Mouse (Mus musculus) myocyte (in vitro differentiated cells): ENCODE measurements around the gene 4933400A11Rik. TPM values are rescaled to one million over a fixed set of nuclear protein-coding genes. Genes with fewer than 3 reads are reported as not detected.
A peak's percentile ranks its signal among the peaks of the same experiment; 100 is the strongest.

Experiments used
- H3K27me3 ChIP-seq: one replicate; pipeline ENCODE4 v1.6.1; 2011; ENCODE audit not compliant: control insufficient read depth, insufficient read depth, insufficient read length
- H3K36me3 ChIP-seq: one replicate; pipeline ENCODE4 v1.6.1; 2011; ENCODE audit not compliant: control insufficient read depth, insufficient read depth
- H3K4me2 ChIP-seq: one replicate; pipeline ENCODE4 v1.6.1; 2011; ENCODE audit warnings: low read depth, control low read depth
- H3K4me3 ChIP-seq: one replicate; pipeline ENCODE4 v1.5.1; 2011; ENCODE audit warnings: mild to moderate bottlenecking, control low read depth, moderate library complexity
- H3K79me2 ChIP-seq: one replicate; pipeline ENCODE4 v1.6.1; 2011; ENCODE audit not compliant: control insufficient read depth, insufficient read depth
- H3ac ChIP-seq: one replicate; pipeline ENCODE4 v1.6.1; 2011; ENCODE audit not compliant: control insufficient read depth, insufficient read length
- CEBPB ChIP-seq: IDR thresholded peaks from 2 replicates; pipeline ENCODE4 v1.6.1; 2011; ENCODE audit warnings: mild to moderate bottlenecking, moderate library complexity; ENCODE audit not compliant: poor library complexity, insufficient read depth, severe bottlenecking
- E2F4 ChIP-seq: IDR thresholded peaks from one replicate; pipeline ENCODE4 v1.6.1; 2011; ENCODE audit warnings: mild to moderate bottlenecking, control low read depth, moderate library complexity; ENCODE audit not compliant: insufficient read depth
- MAX ChIP-seq: IDR thresholded peaks from one replicate; pipeline ENCODE4 v1.6.1; 2011; ENCODE audit warnings: low read depth, mild to moderate bottlenecking, control low read depth
- MYOD1 ChIP-seq, 3 experiments: IDR thresholded peaks; one replicate each; pipeline ENCODE4 v1.6.1; 2011; ENCODE audit warnings: control low read depth in 2 of 3, low read depth in 2 of 3, mild to moderate bottlenecking in 2 of 3, moderate library complexity in 1 of 3; ENCODE audit not compliant: insufficient read length in 2 of 3, control insufficient read depth in 1 of 3
- MYOG ChIP-seq, 3 experiments: IDR thresholded peaks; one replicate each; pipeline ENCODE4 v1.6.1; 2011; ENCODE audit warnings: control low read depth in 2 of 3, low read depth in 2 of 3, mild to moderate bottlenecking in 2 of 3; ENCODE audit not compliant: insufficient read length in 2 of 3, control insufficient read depth in 1 of 3, insufficient read depth in 1 of 3
- POLR2A ChIP-seq: IDR thresholded peaks from one replicate; pipeline ENCODE4 v1.6.1; 2011; ENCODE audit warnings: low read depth, mild to moderate bottlenecking, control low read depth, moderate library complexity; ENCODE audit not compliant: insufficient read length
- POLR2AphosphoS2 ChIP-seq: IDR thresholded peaks from one replicate; pipeline ENCODE4 v1.6.1; 2011; ENCODE audit warnings: low read depth, control low read depth; ENCODE audit not compliant: insufficient read length
- REST ChIP-seq: IDR thresholded peaks from one replicate; pipeline ENCODE4 v1.6.1; 2011; ENCODE audit warnings: mild to moderate bottlenecking, control low read depth, moderate library complexity; ENCODE audit not compliant: insufficient read depth, insufficient read length
- SRF ChIP-seq: IDR thresholded peaks from one replicate; pipeline ENCODE4 v1.6.1; 2011; ENCODE audit warnings: low read depth; ENCODE audit not compliant: control insufficient read depth, insufficient read length
- TCF12 ChIP-seq: IDR thresholded peaks from one replicate; pipeline ENCODE4 v1.6.1; 2011; ENCODE audit warnings: mild to moderate bottlenecking, control low read depth; ENCODE audit not compliant: poor library complexity, insufficient read depth, severe bottlenecking
- TCF3 ChIP-seq: IDR thresholded peaks from one replicate; pipeline ENCODE4 v1.6.1; 2011; ENCODE audit warnings: low read depth, control low read depth; ENCODE audit not compliant: insufficient read length
- USF1 ChIP-seq: IDR thresholded peaks from one replicate; pipeline ENCODE4 v1.6.1; 2011; ENCODE audit warnings: low read depth, mild to moderate bottlenecking, control low read depth, moderate library complexity
- polyA plus RNA-seq: library from polyadenylated mRNA; unstranded; fragments of >200 nt; fragmentation: generic; extraction: Trizol; gene quantifications from one replicate; pipeline ENCODE4 v1.2.1, GENCODE M21; 2012; ENCODE audit warnings: missing spikeins

Gene 4933400A11Rik
- polyA plus RNA-seq, 1 experiment: not detected

GRCm38 (mm10) chrX:169798987-169799680 is 19.7 kb upstream of the 4933400A11Rik start:
- no peak for TF ChIP-seq TCF12
- no peak for TF ChIP-seq TCF3
- TF ChIP-seq REST: no peak
- no peak for TF ChIP-seq MAX
- TF ChIP-seq POLR2AphosphoS2: no peak
- H3K36me3 ChIP-seq: no peaks in the 10 kb centered on the region
- H3K79me2 ChIP-seq: no peaks in the 10 kb centered on the region
- H3ac ChIP-seq: no peak overlapping the region
- H3K4me2 ChIP-seq: peak overlapping the region; percentile 61
- H3K27me3 ChIP-seq: no peaks in the 10 kb centered on the region
- peak overlapping the region; percentile 7 for H3K4me3 ChIP-seq

- H3K4me3 ChIP-seq: no peak overlapping the region
- TF ChIP-seq POLR2AphosphoS2 (no peak), TCF12 (no peak), SRF (no peak), MAX (no peak), MYOD1 (IDR thresholded peaks at IDR 0.05; ENCODE audit: control insufficient read depth in 1 of 3, insufficient read length in 2 of 3, low read depth in 2 of 3) (no peak), REST (no peak), TCF3 (no peak), CEBPB (no peak), E2F4 (no peak), MYOG (IDR thresholded peaks at IDR 0.05; ENCODE audit: control insufficient read depth in 1 of 3, insufficient read depth in 1 of 3, insufficient read length in 2 of 3, low read depth in 2 of 3) (no peak), USF1 (no peak)
- no peaks in the 10 kb centered on the region for H3K36me3 ChIP-seq
- H3K4me2 ChIP-seq: no peak overlapping the region
- H3K27me3 ChIP-seq: no peaks in the 10 kb centered on the region
- no peak overlapping the region for H3ac ChIP-seq
- no peaks in the 10 kb centered on the region for H3K79me2 ChIP-seq
Measured at GRCm38 (mm10) chrX:169797148-169797547, 17.7 kb upstream of the 4933400A11Rik start.

GRCm38 (mm10) chrX:169794831-169795311 is 15.4 kb upstream of the 4933400A11Rik start:
- Histone ChIP-seq H3K4me3 (no peak overlapping the region), H3K27me3 (no peaks in the 10 kb centered on the region), H3K79me2 (no peaks in the 10 kb centered on the region), H3K4me2 (peak overlapping the region; percentile 58), H3K36me3 (no peaks in the 10 kb centered on the region), H3ac (no peak overlapping the region)
- TF ChIP-seq CEBPB (peak; percentile 87), SRF (no peak)

- no peaks in the 10 kb centered on the region for H3K79me2 ChIP-seq
- no peak overlapping the region for H3K4me3 ChIP-seq
- H3ac ChIP-seq: no peak overlapping the region
- H3K36me3 ChIP-seq: no peaks in the 10 kb centered on the region
- H3K4me2 ChIP-seq: peak overlapping the region; percentile 58
- TF ChIP-seq MYOD1 (IDR thresholded peaks at IDR 0.05; ENCODE audit: control insufficient read depth in 1 of 3, insufficient read length in 2 of 3, low read depth in 2 of 3) (no peak), REST (no peak), MAX (no peak), POLR2AphosphoS2 (no peak), MYOG (IDR thresholded peaks at IDR 0.05; ENCODE audit: control insufficient read depth in 1 of 3, insufficient read depth in 1 of 3, insufficient read length in 2 of 3, low read depth in 2 of 3) (no peak), E2F4 (no peak), POLR2A (no peak), SRF (no peak), TCF3 (no peak), USF1 (no peak), CEBPB (no peak), TCF12 (no peak)
- H3K27me3 ChIP-seq: no peaks in the 10 kb centered on the region
Measured at GRCm38 (mm10) chrX:169794421-169794820, 15.0 kb upstream of the 4933400A11Rik start.

- TF ChIP-seq MYOD1 (IDR thresholded peaks at IDR 0.05; ENCODE audit: control insufficient read depth in 1 of 3, insufficient read length in 2 of 3, low read depth in 2 of 3) (no peak), POLR2A (no peak), REST (no peak), USF1 (no peak), CEBPB (no peak), MAX (no peak), SRF (no peak), E2F4 (no peak), POLR2AphosphoS2 (no peak), MYOG (IDR thresholded peaks at IDR 0.05; ENCODE audit: control insufficient read depth in 1 of 3, insufficient read depth in 1 of 3, insufficient read length in 2 of 3, low read depth in 2 of 3) (no peak), TCF3 (no peak), TCF12 (no peak)
- Histone ChIP-seq H3K79me2 (no peaks in the 10 kb centered on the region), H3K4me2 (no peak overlapping the region), H3K27me3 (no peaks in the 10 kb centered on the region), H3K4me3 (no peak overlapping the region), H3K36me3 (no peaks in the 10 kb centered on the region), H3ac (no peak overlapping the region)
Measured at GRCm38 (mm10) chrX:169792879-169793278, 13.4 kb upstream of the 4933400A11Rik start.
